ENCODE assay signal across 9 mouse cellular contexts in genomic region chr7:127707957-127708206, GRCm38 (mm10). TPM values are rescaled to one million over a fixed set of nuclear protein-coding genes. Genes with fewer than 3 reads are reported as not detected.
A peak's percentile ranks its signal among the peaks of the same experiment; 100 is the strongest.
DNase-seq lines count a peak whose midpoint lies in the region; ATAC-seq and TF ChIP-seq lines count a peak whose summit lies in the region.
"Had no signal": no experiment of that assay in that cellular context is flagged by ENCODE, and none has a peak within 500 bp of the region (broad histone marks: within the 10 kb centered on the region; RNA-seq: fewer than 3 reads in every experiment).

No protein-coding gene starts in this region.

- H3K36me3 ChIP-seq in liver, embryonic 13.5 days = peaks cover 29% of the 10 kb centered on the region
- peaks cover 4% of the 10 kb centered on the region; the same call in 1 of the 2 replicates for H3K36me3 ChIP-seq in stomach, postnatal 0 days (ENCODE audit: control insufficient read depth, insufficient read depth, low read length)

- peak overlapping the region; percentile 84 for H3K9ac ChIP-seq in liver, embryonic 13.5 days
- H3K9ac ChIP-seq in stomach, postnatal 0 days (ENCODE audit: low read length) = peak overlapping the region; percentile 90

- H3K4me2 ChIP-seq in liver, embryonic 13.5 days = peak overlapping the region; percentile 97
- H3K4me2 ChIP-seq in stomach, postnatal 0 days (replicated peaks; ENCODE audit: low read depth) = peak overlapping the region; percentile 63

- no peak for TF ChIP-seq EP300 in stomach, postnatal 0 days (optimal IDR thresholded peaks at IDR 0.05)

- no peaks in the 10 kb centered on the region for H3K9me3 ChIP-seq in liver, embryonic 13.5 days (replicated peaks)
- no peaks in the 10 kb centered on the region for H3K9me3 ChIP-seq in stomach, postnatal 0 days (ENCODE audit: control insufficient read depth, low read length)

- H3K27me3 ChIP-seq in liver, embryonic 13.5 days = no peaks in the 10 kb centered on the region
- H3K27me3 ChIP-seq in stomach, postnatal 0 days (ENCODE audit: control insufficient read depth, insufficient read depth, low read length) = no peaks in the 10 kb centered on the region

- ATAC-seq in liver, embryonic 13.5 days (ENCODE audit: low read depth) = no peak; the same call in 1 of the 2 replicates
- no peak for ATAC-seq in stomach, postnatal 0 days (ENCODE audit: low FRiP score, low TSS enrichment)

- peak overlapping the region; percentile 96 for H3K4me3 ChIP-seq in gastrocnemius, adult 2 months
- peak overlapping the region; percentile 77 for H3K4me3 ChIP-seq in liver, embryonic 13.5 days (replicated peaks)
- H3K4me3 ChIP-seq in stomach, postnatal 0 days (ENCODE audit: low read depth, low read length) = peak overlapping the region; percentile 79

- intact Hi-C loops in gastrocnemius, adult 2 months (cut with DNase I) = loop anchor here (1.0 to 2.0 kb wide), 2 partner anchors 17 to 33 kb away; no protein-coding TSS in a partner anchor
- intact Hi-C loops in gastrocnemius, postnatal 14 days (cut with DNase I; ENCODE audit: low total_unique reads) = loop anchor here (2.0 kb wide), 1 partner anchor 33 kb away; no protein-coding TSS in a partner anchor

- TF ChIP-seq CTCF in gastrocnemius, adult 2 months (IDR thresholded peaks at IDR 0.05) = no peak
- TF ChIP-seq CTCF in stomach, postnatal 0 days (IDR thresholded peaks at IDR 0.05; ENCODE audit: low read depth) = no peak

- peak overlapping the region; percentile 96 for H3K27ac ChIP-seq in gastrocnemius, adult 2 months
- peak overlapping the region; percentile 89 for H3K27ac ChIP-seq in liver, embryonic 13.5 days
- H3K27ac ChIP-seq in stomach, postnatal 0 days (replicated peaks) = peak overlapping the region; percentile 97

- peaks cover 58% of the 10 kb centered on the region for H3K4me1 ChIP-seq in liver, embryonic 13.5 days (replicated peaks)
- H3K4me1 ChIP-seq in stomach, postnatal 0 days (replicated peaks; ENCODE audit: control insufficient read depth, insufficient read depth) = peaks cover 6% of the 10 kb centered on the region; the same call in 1 of the 2 replicates

- DNase-seq in gastrocnemius, adult 2 months = no peak
- no peak for DNase-seq in gastrocnemius, postnatal 14 days
- DNase-seq in thymus, postnatal 36 days = peak; percentile 81 to 85
- DNase-seq in thymus, postnatal 14 days = no peak
- no peak for DNase-seq in liver, embryonic 13.5 days
- DNase-seq in stomach, postnatal 0 days (ENCODE audit: low spot score) = no peak
- no peak for DNase-seq in adrenal gland, adult 8-10 months
- DNase-seq in kidney, adult 11 months = no peak

- WGBS in liver, embryonic 13.5 days (ENCODE audit: insufficient replicate concordance) = under 1% methylated on average over 5 of the region's 5 CpGs
- WGBS in stomach, postnatal 0 days = 0% methylated on average over 5 of the region's 5 CpGs

RNA-seq across cellular contexts. Expression of gene Bcl7c, which starts 0.9 kb away (rescaled TPM):
- 10 to 100 TPM; 26.7 to 32.9 TPM for total RNA-seq in gastrocnemius, adult 2 months (2021)
- total RNA-seq in gastrocnemius, postnatal 14 days (2021) = 10 to 100 TPM; 44.8 to 65.7 TPM
- 26.9 and 28.9 TPM in 2 replicates for polyA plus RNA-seq in liver, embryonic 13.5 days (2015; fragmentation: Nextera tagmentation; extraction: Ambion mirVana)
- polyA plus RNA-seq in stomach, postnatal 0 days (2015; fragmentation: Nextera tagmentation; extraction: Ambion mirVana) = 42.2 and 46.8 TPM in 2 replicates
- 100 to 1,000 TPM in 2 of 4 experiments, 10 to 100 TPM in 2; 75.9 to 120 (median 98.1) TPM for total RNA-seq in adrenal gland, adult 8-10 months (2022)

RNA-seq across cellular contexts. Expression of gene Ctf1, which starts 4.7 kb away (rescaled TPM):
- total RNA-seq in gastrocnemius, adult 2 months (2021) = 10 to 100 TPM; 16.8 to 18.1 TPM
- total RNA-seq in gastrocnemius, postnatal 14 days (2021) = 10 to 100 TPM; 12.1 to 14.6 TPM
- polyA plus RNA-seq in liver, embryonic 13.5 days (2015; fragmentation: Nextera tagmentation; extraction: Ambion mirVana) = 1.8 and 2.2 TPM in 2 replicates
- polyA plus RNA-seq in stomach, postnatal 0 days (2015; fragmentation: Nextera tagmentation; extraction: Ambion mirVana) = 13.4 and 14.5 TPM in 2 replicates
- total RNA-seq in adrenal gland, adult 8-10 months (2022) = 1 to 10 TPM; 2.2 to 4.5 (median 2.7) TPM
- total RNA-seq: neutrophil, adult 5-6 weeks had no signal

RNA-seq across cellular contexts. Expression of gene Ctf2, which starts 24.1 kb away (rescaled TPM):
- not detected for total RNA-seq in gastrocnemius, adult 2 months (2021)
- not detected for total RNA-seq in gastrocnemius, postnatal 14 days (2021)
- polyA plus RNA-seq in liver, embryonic 13.5 days (2015; fragmentation: Nextera tagmentation; extraction: Ambion mirVana) = 0.07 and 0.16 TPM in 2 replicates
- 0.08 and 0.13 TPM in 2 replicates for polyA plus RNA-seq in stomach, postnatal 0 days (2015; fragmentation: Nextera tagmentation; extraction: Ambion mirVana)
- total RNA-seq in adrenal gland, adult 8-10 months (2022) = not detected
- total RNA-seq: neutrophil, adult 5-6 weeks had no signal

RNA-seq across cellular contexts. Expression of gene Fbxl19, which starts 36.5 kb away (rescaled TPM):
- 1 to 10 TPM; 1.2 to 2.0 TPM for total RNA-seq in gastrocnemius, adult 2 months (2021)
- 1 to 10 TPM; 2.4 to 3.1 TPM for total RNA-seq in gastrocnemius, postnatal 14 days (2021)
- 3.1 and 3.3 TPM in 2 replicates for polyA plus RNA-seq in liver, embryonic 13.5 days (2015; fragmentation: Nextera tagmentation; extraction: Ambion mirVana)
- polyA plus RNA-seq in stomach, postnatal 0 days (2015; fragmentation: Nextera tagmentation; extraction: Ambion mirVana) = 1.1 and 1.9 TPM in 2 replicates
- total RNA-seq in adrenal gland, adult 8-10 months (2022) = 10 to 100 TPM; 13.5 to 18.6 (median 16.5) TPM

Comparison
In these comparisons a context has a peak if more than half of its experiments do, and no peak if none do; other contexts are left out.
1. DNase-seq: peak in thymus, postnatal 36 days (2 of 2); none in gastrocnemius, adult 2 months (single experiment), gastrocnemius, postnatal 14 days (single experiment), thymus, postnatal 14 days (single experiment), liver, embryonic 13.5 days (single experiment), stomach, postnatal 0 days (single experiment), adrenal gland, adult 8-10 months (single experiment) and kidney, adult 11 months (single experiment).
2. Peak in every context shown above with its lines, with median percentiles within 50 percentile points of each other: H3K27ac ChIP-seq and H3K4me3 ChIP-seq.